Mouse (Mus musculus): Measurements from ENCODE around the gene Lgr4. TPM values are rescaled to one million over a fixed set of nuclear protein-coding genes. Genes with fewer than 3 reads are reported as not detected.

Lgr4 gene
- polyA plus RNA-seq, 1 experiment, result 3.8 TPM

GRCm38 (mm10) chr2:109936410-109936755 is 18.9 kb downstream of the Lgr4 start:
- no peak overlapping the region for H3K4me2 ChIP-seq (ENCODE audit: low read depth)
- H3K79me2 ChIP-seq (ENCODE audit: control insufficient read depth, insufficient read depth), result peaks cover 45% of the 10 kb centered on the region
- no peaks in the 10 kb centered on the region for H3K27me3 ChIP-seq (ENCODE audit: control insufficient read depth, insufficient read depth, insufficient read length)
- H3ac ChIP-seq (ENCODE audit: control insufficient read depth, insufficient read length), result no peak overlapping the region
- TF ChIP-seq MYOG (IDR thresholded peaks at IDR 0.05; ENCODE audit: control insufficient read depth in 1 of 3, insufficient read depth in 1 of 3, insufficient read length in 2 of 3, low read depth in 2 of 3) (no peak), POLR2AphosphoS2 (IDR thresholded peaks at IDR 0.05; ENCODE audit: insufficient read length, low read depth) (no peak), SRF (IDR thresholded peaks at IDR 0.05; ENCODE audit: control insufficient read depth, insufficient read length, low read depth) (no peak), TCF12 (IDR thresholded peaks at IDR 0.05; ENCODE audit: insufficient read depth, poor library complexity, severe bottlenecking) (no peak), USF1 (IDR thresholded peaks at IDR 0.05; ENCODE audit: low read depth) (no peak), MYOD1 (IDR thresholded peaks at IDR 0.05; ENCODE audit: control insufficient read depth in 1 of 3, insufficient read length in 2 of 3, low read depth in 2 of 3) (no peak), CEBPB (IDR thresholded peaks at IDR 0.05; ENCODE audit: insufficient read depth, poor library complexity, severe bottlenecking) (no peak), TCF3 (IDR thresholded peaks at IDR 0.05; ENCODE audit: insufficient read length, low read depth) (no peak), E2F4 (IDR thresholded peaks at IDR 0.05; ENCODE audit: insufficient read depth) (no peak)
- H3K4me3 ChIP-seq, result no peak overlapping the region
- H3K36me3 ChIP-seq (ENCODE audit: control insufficient read depth, insufficient read depth), result no peaks in the 10 kb centered on the region

GRCm38 (mm10) chr2:109941973-109942444 is 24.6 kb downstream of the Lgr4 start:
- Histone ChIP-seq H3ac (ENCODE audit: control insufficient read depth, insufficient read length) (no peak overlapping the region), H3K36me3 (ENCODE audit: control insufficient read depth, insufficient read depth) (no peaks in the 10 kb centered on the region), H3K79me2 (ENCODE audit: control insufficient read depth, insufficient read depth) (peaks cover 52% of the 10 kb centered on the region), H3K4me3 (no peak overlapping the region), H3K27me3 (ENCODE audit: control insufficient read depth, insufficient read depth, insufficient read length) (no peaks in the 10 kb centered on the region), H3K4me2 (ENCODE audit: low read depth) (peak overlapping the region; percentile 25)
- TF ChIP-seq MYOG (IDR thresholded peaks at IDR 0.05; ENCODE audit: control insufficient read depth in 1 of 3, insufficient read depth in 1 of 3, insufficient read length in 2 of 3, low read depth in 2 of 3) (peak in 1 of 3 experiments; percentile 40), TCF3 (IDR thresholded peaks at IDR 0.05; ENCODE audit: insufficient read length, low read depth) (no peak), POLR2A (IDR thresholded peaks at IDR 0.05; ENCODE audit: insufficient read length, low read depth) (no peak), CEBPB (IDR thresholded peaks at IDR 0.05; ENCODE audit: insufficient read depth, poor library complexity, severe bottlenecking) (no peak), USF1 (IDR thresholded peaks at IDR 0.05; ENCODE audit: low read depth) (no peak), MYOD1 (IDR thresholded peaks at IDR 0.05; ENCODE audit: control insufficient read depth in 1 of 3, insufficient read length in 2 of 3, low read depth in 2 of 3) (peak in 1 of 3 experiments; percentile 14), MAX (IDR thresholded peaks at IDR 0.05; ENCODE audit: low read depth) (no peak)

GRCm38 (mm10) chr2:109942810-109943570 is 25.5 kb downstream of the Lgr4 start:
- no peak for TF ChIP-seq POLR2AphosphoS2 (IDR thresholded peaks at IDR 0.05; ENCODE audit: insufficient read length, low read depth)
- no peak for TF ChIP-seq REST (IDR thresholded peaks at IDR 0.05; ENCODE audit: insufficient read depth, insufficient read length)
- no peak for TF ChIP-seq MYOD1 (IDR thresholded peaks at IDR 0.05; ENCODE audit: control insufficient read depth in 1 of 3, insufficient read length in 2 of 3, low read depth in 2 of 3)
- no peak for TF ChIP-seq MYOG (IDR thresholded peaks at IDR 0.05; ENCODE audit: control insufficient read depth in 1 of 3, insufficient read depth in 1 of 3, insufficient read length in 2 of 3, low read depth in 2 of 3)
- TF ChIP-seq TCF12 (IDR thresholded peaks at IDR 0.05; ENCODE audit: insufficient read depth, poor library complexity, severe bottlenecking), result no peak
- TF ChIP-seq CEBPB (IDR thresholded peaks at IDR 0.05; ENCODE audit: insufficient read depth, poor library complexity, severe bottlenecking), result no peak
- TF ChIP-seq USF1 (IDR thresholded peaks at IDR 0.05; ENCODE audit: low read depth), result no peak
- no peak for TF ChIP-seq POLR2A (IDR thresholded peaks at IDR 0.05; ENCODE audit: insufficient read length, low read depth)
- TF ChIP-seq SRF (IDR thresholded peaks at IDR 0.05; ENCODE audit: control insufficient read depth, insufficient read length, low read depth), result no peak
- no peak for TF ChIP-seq E2F4 (IDR thresholded peaks at IDR 0.05; ENCODE audit: insufficient read depth)
- TF ChIP-seq MAX (IDR thresholded peaks at IDR 0.05; ENCODE audit: low read depth), result no peak
- no peak for TF ChIP-seq TCF3 (IDR thresholded peaks at IDR 0.05; ENCODE audit: insufficient read length, low read depth)
- no peaks in the 10 kb centered on the region for H3K36me3 ChIP-seq (ENCODE audit: control insufficient read depth, insufficient read depth)
- H3K4me3 ChIP-seq, result no peak overlapping the region
- H3K27me3 ChIP-seq (ENCODE audit: control insufficient read depth, insufficient read depth, insufficient read length), result no peaks in the 10 kb centered on the region
- no peak overlapping the region for H3ac ChIP-seq (ENCODE audit: control insufficient read depth, insufficient read length)
- H3K4me2 ChIP-seq (ENCODE audit: low read depth), result no peak overlapping the region
- peaks cover 56% of the 10 kb centered on the region for H3K79me2 ChIP-seq (ENCODE audit: control insufficient read depth, insufficient read depth)

- TF ChIP-seq REST (IDR thresholded peaks at IDR 0.05; ENCODE audit: insufficient read depth, insufficient read length) (no peak), MYOD1 (IDR thresholded peaks at IDR 0.05; ENCODE audit: control insufficient read depth in 1 of 3, insufficient read length in 2 of 3, low read depth in 2 of 3) (no peak), TCF3 (IDR thresholded peaks at IDR 0.05; ENCODE audit: insufficient read length, low read depth) (no peak), TCF12 (IDR thresholded peaks at IDR 0.05; ENCODE audit: insufficient read depth, poor library complexity, severe bottlenecking) (no peak), MAX (IDR thresholded peaks at IDR 0.05; ENCODE audit: low read depth) (no peak), SRF (IDR thresholded peaks at IDR 0.05; ENCODE audit: control insufficient read depth, insufficient read length, low read depth) (no peak), USF1 (IDR thresholded peaks at IDR 0.05; ENCODE audit: low read depth) (no peak), POLR2AphosphoS2 (IDR thresholded peaks at IDR 0.05; ENCODE audit: insufficient read length, low read depth) (no peak), MYOG (IDR thresholded peaks at IDR 0.05; ENCODE audit: control insufficient read depth in 1 of 3, insufficient read depth in 1 of 3, insufficient read length in 2 of 3, low read depth in 2 of 3) (no peak), CEBPB (IDR thresholded peaks at IDR 0.05; ENCODE audit: insufficient read depth, poor library complexity, severe bottlenecking) (no peak), E2F4 (IDR thresholded peaks at IDR 0.05; ENCODE audit: insufficient read depth) (no peak), POLR2A (IDR thresholded peaks at IDR 0.05; ENCODE audit: insufficient read length, low read depth) (no peak)
- Histone ChIP-seq H3K36me3 (ENCODE audit: control insufficient read depth, insufficient read depth) (no peaks in the 10 kb centered on the region), H3K27me3 (ENCODE audit: control insufficient read depth, insufficient read depth, insufficient read length) (no peaks in the 10 kb centered on the region), H3ac (ENCODE audit: control insufficient read depth, insufficient read length) (no peak overlapping the region), H3K4me3 (no peak overlapping the region), H3K4me2 (ENCODE audit: low read depth) (no peak overlapping the region), H3K79me2 (ENCODE audit: control insufficient read depth, insufficient read depth) (peaks cover 42% of the 10 kb centered on the region)
These were observed 27.5 kb downstream of the Lgr4 start for GRCm38 (mm10) chr2:109944995-109945394.
